Mouse (Mus musculus) ovary, postnatal 14 days (tissue): ENCODE data around the gene Appl2.

ENCODE experiments used
- DNase-seq: peaks from one replicate; pipeline ENCODE4 v3.0.0; 2022; ENCODE audit warnings: low spot score

Appl2 gene

DNA sequence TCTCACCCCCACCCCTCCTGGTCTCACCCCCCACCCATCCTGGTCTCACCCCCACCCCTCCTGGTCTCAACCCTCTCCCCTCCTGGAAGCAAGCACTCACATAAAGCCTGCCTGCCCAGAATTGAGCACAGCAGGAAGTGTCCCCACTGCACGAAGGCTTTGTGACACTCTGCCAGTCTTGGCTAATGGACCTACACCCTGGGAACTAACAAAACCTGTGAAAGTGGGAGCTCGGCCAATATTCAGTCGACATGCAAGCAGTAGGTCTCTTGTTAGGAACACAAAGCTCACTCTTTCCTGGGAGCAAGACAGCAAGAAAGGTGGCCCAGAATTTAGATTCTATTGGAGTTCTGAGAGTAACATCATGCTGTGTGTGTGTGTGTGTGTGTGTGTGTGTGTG lies 17.6 kb downstream of the Appl2 start:
- DNase-seq, result no peak

DNA sequence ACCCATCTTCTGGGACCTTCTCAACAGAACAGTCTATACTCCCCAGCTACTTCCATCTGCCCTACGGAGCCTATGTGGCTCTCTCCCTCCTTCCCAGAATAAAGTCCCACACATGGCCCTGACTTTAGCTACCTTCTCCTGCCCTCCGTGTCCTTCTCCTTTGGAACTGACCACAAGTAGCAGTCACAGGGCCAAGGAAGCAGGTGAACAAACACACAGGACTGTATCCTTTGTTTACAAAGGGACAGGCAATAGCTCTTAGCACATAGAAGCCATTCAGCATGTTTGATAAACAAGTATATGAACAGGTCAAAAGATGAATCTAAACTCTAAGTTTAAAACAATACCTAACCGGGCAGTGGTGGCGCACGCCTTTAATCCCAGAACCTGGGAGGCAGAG lies 18.7 kb downstream of the Appl2 start:
- no peak for DNase-seq

DNA sequence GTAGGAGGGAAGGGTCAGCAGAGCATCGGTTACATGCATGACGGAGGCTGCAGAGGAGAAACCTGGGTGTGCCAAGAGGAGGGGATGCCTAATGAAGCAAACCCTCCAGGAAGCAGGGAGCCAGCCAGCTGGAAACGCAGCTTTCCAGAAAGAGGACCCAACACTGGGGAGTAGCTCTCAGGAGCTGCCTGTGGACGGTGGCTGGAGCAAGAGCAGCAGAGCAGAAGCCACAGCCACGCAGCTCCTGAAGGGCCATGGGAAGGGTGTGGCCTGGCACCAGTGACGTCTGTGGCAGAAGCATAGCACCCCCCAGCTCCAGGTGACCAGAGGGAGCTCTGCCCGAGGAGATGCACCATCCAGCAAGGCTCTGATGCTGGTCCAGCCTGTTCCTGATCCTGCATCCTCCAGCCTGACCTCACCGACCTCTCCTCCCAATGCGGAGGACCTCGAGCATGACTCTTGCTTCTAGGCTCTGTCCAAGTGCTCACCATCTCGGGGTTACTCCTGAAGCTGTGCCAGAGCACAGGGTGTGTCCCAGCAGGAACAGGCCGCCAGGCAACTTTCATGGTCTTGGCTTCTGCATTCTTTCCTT lies 19.3 kb downstream of the Appl2 start:
- no peak for DNase-seq

DNA sequence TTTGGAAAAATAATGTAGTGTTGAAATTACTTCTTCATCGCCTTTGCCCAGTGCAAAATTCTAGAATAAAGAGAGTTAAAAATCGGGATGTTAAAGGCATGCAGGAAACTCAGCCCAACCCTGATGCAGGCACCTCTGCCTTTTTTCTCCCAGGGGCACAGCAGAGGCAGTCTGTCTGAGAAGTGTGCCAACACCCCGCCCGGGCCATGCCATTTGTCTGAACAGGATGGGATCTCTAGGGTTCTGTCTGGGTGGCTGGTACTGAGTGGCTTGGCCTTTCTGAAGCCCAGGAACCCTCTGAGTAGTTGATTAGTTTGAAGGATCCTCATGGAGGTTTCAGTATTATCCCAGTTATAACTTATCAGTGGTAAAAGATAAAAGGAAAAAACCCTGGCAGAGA lies 20.3 kb downstream of the Appl2 start:
- DNase-seq, result no peak

DNA sequence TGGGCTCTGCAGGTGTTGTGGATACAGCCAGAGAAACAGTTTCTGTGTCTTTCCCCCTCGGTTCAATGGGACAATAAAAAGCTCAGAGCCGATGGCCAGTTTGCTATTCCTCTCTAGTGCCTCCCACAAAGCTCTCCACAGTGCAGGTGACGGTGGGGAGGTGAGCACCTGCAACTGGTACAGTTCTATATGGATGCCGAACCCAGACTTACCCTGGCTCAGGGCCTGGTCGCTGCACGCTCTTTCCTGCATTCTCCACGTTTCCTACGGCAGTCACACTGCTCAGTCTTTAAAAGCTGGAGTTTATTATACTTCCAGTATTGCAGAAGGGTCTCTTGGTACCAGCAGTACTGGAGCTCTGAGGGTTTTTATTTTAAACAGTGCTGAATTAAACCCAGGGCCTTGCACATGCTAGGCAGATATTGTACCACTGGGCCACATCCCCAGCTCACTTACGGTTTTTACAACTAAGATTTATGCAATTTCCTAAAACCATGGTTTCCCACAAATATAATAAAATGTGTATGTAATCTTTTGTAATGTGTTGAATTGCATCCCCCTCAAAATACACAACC lies 21.3 kb downstream of the Appl2 start:
- no peak for DNase-seq

DNA sequence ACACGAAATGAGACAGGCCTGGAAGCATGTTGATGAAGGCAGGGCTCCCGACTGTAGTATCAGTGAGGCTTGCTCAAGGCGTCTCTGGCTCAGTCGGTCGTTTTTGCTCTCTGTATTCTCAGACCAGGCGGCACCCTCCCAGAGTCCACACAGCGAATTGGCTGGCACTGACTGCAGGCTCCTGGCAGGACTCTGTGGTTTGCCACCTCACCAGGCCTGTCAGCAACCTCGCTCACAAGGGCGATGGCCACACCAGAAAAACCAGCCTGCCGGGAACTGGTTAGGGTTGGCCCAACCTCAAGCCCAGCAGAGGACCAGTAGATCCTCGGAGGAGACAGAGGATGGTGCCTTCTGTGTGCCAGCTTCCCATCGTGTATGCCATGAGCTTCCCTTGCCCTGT lies 23.7 kb downstream of the Appl2 start:
- DNase-seq, result no peak

DNA sequence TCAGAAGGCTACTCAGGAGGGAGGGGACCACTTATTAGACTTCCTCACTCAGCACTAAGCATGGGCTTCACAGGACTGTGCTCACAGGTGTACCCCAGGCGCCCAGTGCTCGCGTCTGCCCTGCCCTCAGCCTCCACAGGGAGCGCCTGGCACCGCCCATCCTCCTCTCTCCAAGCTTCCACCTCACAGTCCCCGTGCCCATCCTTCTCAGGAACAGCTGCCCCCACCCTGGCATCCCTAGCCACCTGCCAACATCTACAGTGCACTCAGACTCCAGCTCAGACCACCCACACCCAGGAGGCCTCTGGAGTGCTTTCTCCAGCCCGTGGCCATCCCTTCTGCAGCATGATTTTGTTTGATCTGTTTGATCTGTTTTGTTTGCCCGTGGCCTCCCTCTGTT lies 24.5 kb downstream of the Appl2 start:
- no peak for DNase-seq

DNA sequence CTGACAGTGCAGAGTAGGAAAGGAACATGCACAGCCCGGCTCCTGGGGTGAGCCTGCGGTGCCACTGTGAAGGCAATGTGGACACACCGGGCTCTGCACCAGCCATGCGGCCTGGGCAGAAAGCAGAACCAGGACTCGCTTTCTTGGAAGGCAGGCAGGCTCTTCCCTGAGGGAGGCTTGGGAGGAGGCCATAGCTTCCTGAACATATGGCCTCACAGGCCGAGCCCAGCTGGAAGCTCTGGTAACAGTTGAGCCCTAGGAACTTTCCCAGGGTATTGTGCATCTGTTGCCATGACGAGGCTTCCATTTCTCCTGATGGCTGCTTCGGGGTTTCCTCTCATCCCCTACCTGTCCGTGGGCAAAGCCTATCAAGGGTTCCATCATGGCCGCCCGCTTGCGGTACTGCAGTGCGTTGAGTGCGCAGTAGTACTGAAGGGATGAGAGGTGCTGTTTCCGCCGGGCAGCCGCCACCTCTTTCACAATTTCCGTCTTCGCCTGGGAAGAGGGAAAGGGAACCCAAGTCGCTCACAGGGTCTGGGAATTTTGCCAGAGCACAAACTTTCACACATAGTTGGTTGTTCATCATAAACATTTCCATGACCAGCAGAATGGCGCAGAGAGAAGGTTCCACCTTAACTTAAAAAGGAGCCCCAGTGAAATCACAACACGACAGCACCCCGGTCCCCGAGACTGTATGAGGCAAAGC lies 28.0 kb downstream of the Appl2 start:
- DNase-seq, result no peak

DNA sequence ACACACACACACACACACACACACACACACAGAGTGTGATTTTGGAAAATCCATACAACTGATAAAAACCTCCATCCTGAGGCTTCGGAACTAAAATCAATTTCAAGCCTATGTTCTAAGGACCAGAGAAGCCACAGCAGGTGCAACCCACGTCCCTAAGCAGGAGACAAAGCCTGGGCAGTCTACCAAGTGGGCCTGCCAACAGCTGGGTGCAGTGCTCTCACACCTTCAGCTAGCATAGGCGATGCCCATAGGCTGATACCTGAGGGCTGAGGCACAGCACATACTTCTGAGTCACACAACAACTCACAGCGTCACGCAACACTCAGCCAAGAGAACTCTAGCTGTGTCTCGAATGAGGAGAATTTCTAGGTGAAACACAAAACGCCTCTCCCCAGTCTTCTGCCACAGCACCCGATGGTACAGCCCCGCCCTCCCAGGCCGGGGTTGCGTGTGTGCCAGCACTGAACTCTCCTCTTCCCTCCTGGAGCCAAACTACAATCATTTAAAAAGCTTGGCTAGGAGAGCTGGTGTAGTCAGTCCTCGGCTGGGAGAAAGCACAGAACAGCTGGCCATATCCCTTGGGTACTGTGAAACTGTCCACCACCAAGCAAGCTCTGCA lies 29.6 kb downstream of the Appl2 start:
- DNase-seq, result no peak

DNA sequence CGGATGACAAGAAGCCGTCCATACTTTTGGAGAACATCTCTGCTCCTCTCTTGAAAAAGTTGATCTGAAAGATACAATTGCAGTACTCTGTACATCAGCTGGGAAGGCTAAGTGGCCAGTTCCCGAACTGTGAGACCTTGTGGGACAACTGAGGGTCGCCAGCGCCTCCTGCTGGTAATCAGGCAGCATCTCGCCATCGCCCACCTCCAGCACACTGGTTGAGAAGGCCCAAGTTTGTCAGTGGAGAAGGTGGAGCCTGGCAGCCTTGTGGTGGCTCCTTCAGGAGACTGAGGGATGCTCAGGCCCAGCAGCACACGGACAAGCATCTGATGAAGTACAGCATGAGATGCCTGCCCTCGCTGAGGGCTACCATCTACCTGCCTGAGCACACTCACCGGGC lies 31.2 kb downstream of the Appl2 start:
- no peak for DNase-seq

DNA sequence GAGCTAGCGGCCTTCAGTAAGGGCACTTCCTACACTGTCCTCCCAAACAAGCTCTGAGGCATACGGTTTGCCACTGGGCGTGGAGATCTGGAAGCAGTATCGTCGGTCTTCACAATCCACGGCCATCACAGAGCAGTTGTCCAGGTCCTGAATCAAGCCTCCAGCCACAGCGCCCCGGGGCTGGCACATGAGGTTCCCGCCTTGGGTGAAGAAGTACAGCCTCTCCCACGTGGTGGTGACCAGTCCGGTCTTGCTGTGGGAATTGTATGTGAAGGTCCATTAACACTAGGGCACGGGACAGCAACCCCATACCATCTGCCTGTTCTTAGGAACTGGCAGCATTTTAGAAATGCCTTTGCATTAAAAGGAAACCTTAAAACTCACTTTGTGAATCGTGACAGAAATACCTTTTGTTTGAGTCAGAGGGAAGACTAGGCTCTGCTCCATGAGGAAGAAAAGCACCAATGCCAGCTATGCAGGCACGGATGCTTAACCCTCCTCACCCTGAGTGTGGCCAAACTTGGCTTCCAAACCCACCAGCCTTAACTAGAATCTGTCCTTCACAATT lies 35.8 kb downstream of the Appl2 start:
- no peak for DNase-seq

DNA sequence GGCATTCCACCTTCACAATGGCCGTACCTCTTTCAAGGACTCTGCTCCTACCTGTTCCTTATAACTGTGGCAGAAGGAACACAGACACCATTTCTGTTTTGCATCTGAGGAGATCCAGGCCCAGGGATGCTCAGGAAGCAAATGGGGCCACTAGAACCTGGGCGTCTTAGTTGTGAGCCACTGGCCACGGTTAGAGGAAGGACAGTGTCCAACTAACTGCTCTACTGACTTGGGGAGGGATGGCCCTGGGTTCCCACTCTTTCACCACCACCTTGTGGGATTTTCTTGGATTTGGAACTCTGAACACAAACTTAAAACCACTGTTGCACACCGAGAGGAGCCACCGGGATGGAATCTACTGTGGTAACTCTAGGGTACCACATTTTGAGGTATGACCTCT lies 36.7 kb downstream of the Appl2 start:
- DNase-seq, result no peak

DNA sequence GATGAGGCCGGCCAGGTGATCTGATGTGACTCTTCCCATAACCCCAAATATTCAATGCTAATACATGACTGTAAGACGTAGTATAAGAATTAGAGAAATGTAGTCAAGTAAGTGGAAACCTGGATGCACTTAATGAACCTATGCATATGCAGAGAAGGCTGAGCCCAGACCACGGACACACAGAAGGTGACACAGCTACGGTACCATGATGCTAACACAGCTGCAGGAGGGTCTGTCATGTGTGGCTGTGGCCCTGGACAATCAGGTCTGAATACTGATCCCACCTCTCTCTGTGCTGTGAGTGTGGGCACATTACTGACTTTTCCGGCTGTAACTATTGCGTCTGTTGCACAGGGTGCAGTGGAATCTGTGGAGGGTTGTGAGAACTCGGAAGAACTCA lies 38.0 kb downstream of the Appl2 start:
- no peak for DNase-seq

DNA sequence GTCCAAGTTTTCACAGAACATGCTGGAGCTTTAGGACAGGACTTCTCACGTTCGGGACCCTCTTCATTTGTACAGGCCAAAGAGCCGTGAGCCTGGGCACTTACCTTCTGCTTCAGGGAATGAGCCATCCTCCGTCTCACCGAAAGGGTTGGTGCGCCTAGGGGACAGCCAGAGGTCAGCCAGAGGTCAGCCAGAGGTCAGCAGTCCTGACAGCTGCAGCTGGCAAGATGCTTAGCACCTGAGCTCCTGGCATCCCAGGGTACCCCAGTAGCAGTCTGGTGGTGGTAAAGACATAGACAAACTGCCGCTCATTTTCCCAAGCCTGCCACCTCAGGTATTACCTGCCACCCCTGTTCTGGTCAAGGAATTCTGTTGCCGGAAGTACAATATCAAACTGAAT lies 39.9 kb downstream of the Appl2 start:
- no peak for DNase-seq

DNA sequence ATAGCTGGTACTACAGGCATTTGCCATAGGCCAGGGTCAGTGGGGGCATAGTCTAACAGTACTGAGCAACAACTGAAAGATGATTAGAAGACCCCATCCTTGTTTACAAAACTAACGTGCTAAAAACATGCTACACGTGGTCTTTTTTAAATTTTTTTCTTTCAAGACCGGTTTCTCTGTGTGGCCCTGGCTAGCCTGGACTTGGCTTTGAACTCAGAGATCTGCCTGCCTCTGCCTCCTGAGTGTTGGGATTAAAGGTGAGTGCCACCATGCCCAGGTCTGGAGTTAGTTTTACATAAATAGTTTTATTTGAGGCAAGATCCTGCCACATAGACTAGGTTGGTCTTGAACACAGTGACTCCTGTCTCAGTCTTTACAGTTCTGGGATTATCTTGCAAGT lies 41.4 kb downstream of the Appl2 start:
- no peak for DNase-seq

DNA sequence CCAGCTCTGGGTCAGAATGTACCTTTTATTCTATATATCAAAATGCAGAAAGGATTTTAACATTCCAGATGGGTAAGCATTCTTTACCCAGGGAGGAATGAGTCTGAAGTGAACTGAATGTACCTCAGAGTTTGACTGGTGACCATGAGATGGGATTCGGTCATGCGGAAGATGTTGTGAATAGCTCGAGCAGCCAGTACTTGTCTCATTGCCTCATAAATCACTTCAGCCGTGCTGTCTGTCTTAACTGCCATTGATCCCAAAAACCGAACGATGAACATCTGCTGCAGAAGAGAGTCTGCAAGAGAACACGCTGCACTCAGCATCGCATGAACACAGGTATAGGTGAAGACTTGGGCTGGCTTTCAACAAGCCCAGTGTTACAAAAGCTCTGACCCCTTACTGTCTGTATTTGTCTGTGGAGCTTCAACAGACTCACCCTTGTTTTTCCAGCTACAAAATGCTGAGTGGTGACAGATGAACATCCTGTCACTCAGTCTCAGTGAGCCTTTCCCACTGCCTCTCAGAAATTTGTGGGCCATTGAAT lies 42.8 kb downstream of the Appl2 start:
- DNase-seq, result no peak

DNA sequence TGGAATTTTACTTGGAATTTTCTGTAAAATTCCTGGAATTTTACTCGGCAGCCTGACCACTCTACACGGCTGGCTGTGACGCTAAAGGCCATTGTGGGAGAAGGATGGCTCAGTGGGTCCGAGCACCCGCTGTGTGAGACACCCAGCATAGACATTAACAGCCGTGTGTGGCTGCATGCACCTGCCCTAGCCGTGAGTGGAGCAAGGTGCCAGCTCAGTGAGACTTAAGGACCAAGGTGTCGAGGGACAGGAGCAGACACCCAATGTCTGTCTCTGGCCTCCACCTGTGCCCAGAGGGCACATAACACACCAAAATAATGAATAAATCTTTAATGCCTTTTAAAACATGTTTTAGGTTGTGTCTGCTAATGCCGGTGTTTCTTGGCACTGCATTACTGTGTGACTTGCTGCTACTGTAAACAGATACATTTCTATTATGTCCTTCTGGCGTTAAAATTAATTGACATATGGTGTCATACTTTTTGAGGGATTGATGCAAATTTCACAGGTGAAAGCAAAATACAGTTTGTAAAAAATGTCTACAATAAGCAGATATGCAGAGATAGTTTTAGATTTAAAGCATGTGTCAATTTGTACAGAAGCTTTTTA lies 44.5 kb downstream of the Appl2 start:
- DNase-seq, result no peak

DNA sequence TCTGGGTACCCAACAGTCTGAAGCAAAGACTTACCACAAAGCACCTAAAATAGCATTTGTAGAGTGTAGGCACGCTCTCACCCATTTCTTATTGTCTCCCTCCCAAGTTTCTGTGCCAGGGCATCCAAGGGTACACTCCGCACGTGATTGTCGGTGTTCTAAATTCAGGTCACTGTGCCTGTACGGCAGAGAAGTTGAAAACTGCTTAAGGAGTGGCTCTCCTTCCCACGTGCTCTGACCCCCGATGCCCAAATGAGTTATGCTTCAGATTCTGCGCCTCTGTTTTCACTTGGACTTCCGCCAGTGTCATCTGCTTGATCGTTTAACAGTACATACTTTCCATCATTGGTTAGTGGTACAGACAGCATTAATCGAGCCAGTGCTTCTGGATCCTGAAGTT lies 47.9 kb downstream of the Appl2 start:
- DNase-seq, result no peak

DNA sequence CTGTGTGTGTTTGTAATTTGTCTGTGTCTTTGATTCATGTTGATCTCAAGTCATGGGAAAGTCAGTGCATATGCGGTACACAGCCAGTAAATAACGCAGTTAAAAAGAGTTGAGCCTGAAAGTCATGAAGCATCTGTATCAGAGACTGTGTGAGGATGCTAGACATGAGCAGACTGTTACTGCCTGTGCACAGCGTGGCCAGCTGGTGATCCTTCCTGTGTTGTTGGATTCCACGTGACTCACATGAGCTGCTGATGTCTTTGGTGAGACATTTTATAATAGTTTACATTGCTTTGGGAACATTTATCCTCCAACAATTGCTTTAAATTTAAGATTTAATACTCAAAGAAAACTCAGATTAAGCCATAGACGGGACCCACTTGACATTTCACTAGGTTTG lies 54.0 kb downstream of the Appl2 start:
- DNase-seq, result no peak

DNA sequence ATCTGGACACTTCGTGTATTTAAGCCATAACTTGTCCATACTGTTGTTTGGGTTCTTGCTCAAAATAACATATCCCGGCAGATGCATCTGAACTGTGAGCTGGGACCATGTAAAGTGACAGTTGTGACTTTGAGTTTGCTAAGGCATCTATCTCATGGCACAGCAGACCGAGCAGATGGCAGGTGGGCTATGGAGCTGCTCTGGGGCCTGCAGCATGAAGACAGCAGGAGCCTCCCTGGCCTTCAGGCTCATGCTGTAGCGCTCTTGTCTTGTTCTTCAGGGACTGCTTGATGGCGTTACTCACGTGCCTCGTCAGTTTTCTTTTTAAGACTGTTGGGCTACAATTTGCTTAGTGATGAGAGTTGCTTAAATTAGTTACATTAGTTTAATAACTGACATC lies 55.9 kb downstream of the Appl2 start:
- DNase-seq, result no peak

DNA sequence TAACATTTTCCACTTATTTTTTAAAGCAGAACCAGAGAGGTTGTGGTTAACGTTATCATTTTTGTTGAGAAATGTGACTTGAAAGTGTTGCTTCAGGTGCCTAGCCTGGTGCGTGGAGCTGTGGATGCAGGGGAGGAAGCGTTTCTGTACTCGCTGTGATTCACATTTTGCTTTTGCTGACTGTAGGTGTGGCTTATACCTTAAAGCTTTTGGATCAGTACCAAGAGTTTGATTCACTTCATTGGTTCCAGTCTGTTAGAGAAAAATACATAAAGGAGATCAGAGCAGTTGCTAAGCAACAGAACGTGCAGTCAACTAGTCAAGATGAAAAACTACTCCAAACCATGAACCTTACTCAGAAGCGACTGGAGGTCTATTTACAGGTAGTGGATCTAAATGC lies 57.7 kb downstream of the Appl2 start:
- no peak for DNase-seq
